Mouse (Mus musculus) hindbrain, embryonic 14.5 days (tissue): ENCODE results near the gene Aqp6. TPM values are rescaled to one million over a fixed set of nuclear protein-coding genes. Genes with fewer than 3 reads are reported as not detected.

Experiments used
- ATAC-seq: fragments of 200-750 bp; cut with Nextera tagmentation; 2 replicates; pipeline ENCODE4 v1.8.0; 2017; ENCODE audit warnings: moderate number of reproducible peaks, mild to moderate bottlenecking, moderate TSS enrichment, moderate library complexity; ENCODE audit not compliant: low FRiP score
- DNase-seq: peaks from one replicate; pipeline ENCODE4 v3.0.0-alpha.2; 2015; ENCODE audit warnings: low spot score
- H3K27ac ChIP-seq: fragments of 300-500 bp; sonication (generic); 2 replicates; pipeline ENCODE4 v1.5.1; 2014; ENCODE audit warnings: mild to moderate bottlenecking, moderate library complexity
- H3K27me3 ChIP-seq: fragments of 300-500 bp; sonication (generic); 2 replicates; pipeline ENCODE4 v1.6.1; 2014; ENCODE audit warnings: mild to moderate bottlenecking, low read length, mixed read lengths; ENCODE audit not compliant: control insufficient read depth, insufficient read depth
- H3K36me3 ChIP-seq: fragments of 300-500 bp; sonication (generic); replicated peaks from 2 replicates; pipeline ENCODE4 v1.6.1; 2014; ENCODE audit not compliant: control insufficient read depth, insufficient read depth
- H3K4me1 ChIP-seq: fragments of 300-500 bp; sonication (generic); replicated peaks from 2 replicates; pipeline ENCODE4 v1.6.1; 2014; ENCODE audit warnings: antibody characterized with exemption, low read length, mixed read lengths; ENCODE audit not compliant: control insufficient read depth, insufficient read depth
- H3K4me2 ChIP-seq: fragments of 300-500 bp; sonication (generic); replicated peaks from 2 replicates; pipeline ENCODE4 v1.6.1; 2014; ENCODE audit warnings: mild to moderate bottlenecking, moderate library complexity
- H3K4me3 ChIP-seq: fragments of 300-500 bp; sonication (generic); replicated peaks from 2 replicates; pipeline ENCODE4 v1.5.1; 2014; ENCODE audit warnings: mild to moderate bottlenecking, low read length
- H3K9ac ChIP-seq: fragments of 300-500 bp; sonication (generic); 2 replicates; pipeline ENCODE4 v1.6.1; 2014
- H3K9me3 ChIP-seq: fragments of 300-500 bp; sonication (generic); 2 replicates; pipeline ENCODE4 v1.6.1; 2016; ENCODE audit warnings: low read length; ENCODE audit not compliant: control insufficient read depth
- WGBS: fragments of 180-500 bp; shearing (Covaris S2); extraction: QIAGEN DNeasy Blood & Tissue Kit; methylation state at CpG from one replicate; pipeline ENCODE4 v1.1.7; 2014; 5-methylcytosine and 5-hydroxymethylcytosine counted together
- polyA plus RNA-seq: library from polyadenylated mRNA; unstranded; fragments of >200 nt; fragmentation: Nextera tagmentation; extraction: Ambion mirVana; gene quantifications from 2 replicates; pipeline ENCODE4 v1.2.1, GENCODE M21; 2014

The Aqp6 gene
- polyA plus RNA-seq, 1 experiment from 2014 or later = 1.2 TPM

- H3K4me2 ChIP-seq = peak overlapping the region; percentile 50
- H3K27ac ChIP-seq = no peak overlapping the region
- H3K4me3 ChIP-seq = peak overlapping the region; percentile 20
- peaks cover 10% of the 10 kb centered on the region for H3K4me1 ChIP-seq
- peaks cover 72% of the 10 kb centered on the region for H3K27me3 ChIP-seq
- peak; percentile 41; the same call in 1 of the 2 replicates for ATAC-seq
- H3K36me3 ChIP-seq = no peaks in the 10 kb centered on the region
- no peak for DNase-seq
- 3% methylated on average over 40 of the region's 54 CpGs for WGBS
- H3K9ac ChIP-seq = peak overlapping the region; percentile 44; the same call in 1 of the 2 replicates
- H3K9me3 ChIP-seq = no peaks in the 10 kb centered on the region
Observed at GRCm38 (mm10) chr15:99583463-99584344, 17.5 kb upstream of the Aqp6 start.

GRCm38 (mm10) chr15:99584407-99585202 is 16.6 kb upstream of the Aqp6 start:
- Histone ChIP-seq H3K27me3 (peaks cover 81% of the 10 kb centered on the region), H3K9ac (peak overlapping the region; percentile 9; the same call in 1 of the 2 replicates), H3K36me3 (no peaks in the 10 kb centered on the region), H3K4me3 (peak overlapping the region; percentile 10; the same call in 1 of the 2 replicates), H3K9me3 (no peaks in the 10 kb centered on the region), H3K27ac (no peak overlapping the region), H3K4me2 (peak overlapping the region; percentile 50), H3K4me1 (peaks cover 10% of the 10 kb centered on the region)
- DNase-seq = no peak
- under 1% methylated on average over 24 of the region's 24 CpGs for WGBS
- no peak for ATAC-seq

- Histone ChIP-seq H3K4me1 (peaks cover 10% of the 10 kb centered on the region), H3K4me3 (no peak overlapping the region), H3K4me2 (no peak overlapping the region), H3K27me3 (peaks cover 92% of the 10 kb centered on the region), H3K9me3 (no peaks in the 10 kb centered on the region), H3K27ac (no peak overlapping the region), H3K36me3 (no peaks in the 10 kb centered on the region), H3K9ac (no peak overlapping the region)
- 67% methylated on average over 6 of the region's 6 CpGs for WGBS
- no peak for ATAC-seq
- DNase-seq = no peak
Observed at GRCm38 (mm10) chr15:99585741-99586140, 15.5 kb upstream of the Aqp6 start.

GRCm38 (mm10) chr15:99586525-99586924 is 14.7 kb upstream of the Aqp6 start:
- WGBS = 94% methylated on average over 3 of the region's 3 CpGs
- no peaks in the 10 kb centered on the region for H3K36me3 ChIP-seq
- no peak overlapping the region for H3K4me2 ChIP-seq
- H3K27me3 ChIP-seq = peaks cover 91% of the 10 kb centered on the region
- peaks cover 13% of the 10 kb centered on the region for H3K4me1 ChIP-seq
- H3K4me3 ChIP-seq = no peak overlapping the region
- H3K27ac ChIP-seq = no peak overlapping the region
- no peaks in the 10 kb centered on the region for H3K9me3 ChIP-seq
- H3K9ac ChIP-seq = no peak overlapping the region
- DNase-seq (no peak), ATAC-seq (no peak)

GRCm38 (mm10) chr15:99589237-99589636 is 12.0 kb upstream of the Aqp6 start:
- 2% methylated on average over 9 of the region's 9 CpGs for WGBS
- Histone ChIP-seq H3K9me3 (no peaks in the 10 kb centered on the region), H3K4me1 (peaks cover 10% of the 10 kb centered on the region), H3K4me3 (no peak overlapping the region), H3K4me2 (no peak overlapping the region), H3K36me3 (no peaks in the 10 kb centered on the region), H3K27me3 (peaks cover 97% of the 10 kb centered on the region), H3K27ac (no peak overlapping the region), H3K9ac (no peak overlapping the region)
- ATAC-seq = no peak
- DNase-seq = no peak

- Histone ChIP-seq H3K4me2 (no peak overlapping the region), H3K9me3 (no peaks in the 10 kb centered on the region), H3K36me3 (no peaks in the 10 kb centered on the region), H3K27me3 (peaks cover 95% of the 10 kb centered on the region), H3K4me3 (no peak overlapping the region), H3K27ac (no peak overlapping the region), H3K9ac (no peak overlapping the region), H3K4me1 (peaks cover 5% of the 10 kb centered on the region)
- WGBS = 25% methylated on average over 7 of the region's 7 CpGs
- DNase-seq = no peak
- ATAC-seq = no peak
Observed at GRCm38 (mm10) chr15:99589704-99590103, 11.5 kb upstream of the Aqp6 start.

GRCm38 (mm10) chr15:99590429-99591084 is 10.6 kb upstream of the Aqp6 start, which contains the start of gene Aqp5:
Gene Aqp5, plus strand, starts transcription at chr15:99590782.
- WGBS = under 1% methylated on average over 69 of the region's 83 CpGs
- H3K4me1 ChIP-seq = 0 out of 2 replicates have a peak, but pooled peaks cover 3% of the 10 kb centered on the region
- no peaks in the 10 kb centered on the region for H3K36me3 ChIP-seq
- H3K9me3 ChIP-seq = no peaks in the 10 kb centered on the region
- peaks cover 87% of the 10 kb centered on the region for H3K27me3 ChIP-seq
- H3K4me2 ChIP-seq = peak within 1 kb of the TSS; percentile 49
- peak; percentile 55; the same call in 1 of the 2 replicates for ATAC-seq
- DNase-seq = no peak
- peak within 1 kb of the TSS; percentile 39 for H3K4me3 ChIP-seq
- H3K27ac ChIP-seq = no peak within 1 kb of the TSS
- peak within 1 kb of the TSS; percentile 52 for H3K9ac ChIP-seq

- no peak for DNase-seq
- H3K9me3 ChIP-seq = no peaks in the 10 kb centered on the region
- peaks cover 71% of the 10 kb centered on the region for H3K27me3 ChIP-seq
- ATAC-seq = no peak
- H3K4me1 ChIP-seq = 0 out of 2 replicates have a peak, but pooled peaks cover 3% of the 10 kb centered on the region
- no peak overlapping the region for H3K9ac ChIP-seq
- WGBS = 58% methylated on average over 8 of the region's 8 CpGs
- no peak overlapping the region for H3K4me3 ChIP-seq
- no peaks in the 10 kb centered on the region for H3K36me3 ChIP-seq
- no peak overlapping the region for H3K4me2 ChIP-seq
- no peak overlapping the region for H3K27ac ChIP-seq
Observed at GRCm38 (mm10) chr15:99592177-99592576, 9.0 kb upstream of the Aqp6 start.
